Mouse (Mus musculus) liver, postnatal 0 days (tissue): ENCODE measurements around the gene Dhrs3. TPM values are rescaled to one million over a fixed set of nuclear protein-coding genes. Genes with fewer than 3 reads are reported as not detected.

Source experiments
- ATAC-seq: fragments of 200-750 bp; cut with Nextera tagmentation; 2 replicates; pipeline ENCODE4 v1.8.0; 2017; ENCODE audit warnings: mild to moderate bottlenecking, moderate library complexity
- DNase-seq: peaks from one replicate; pipeline ENCODE4 v3.0.0-alpha.2; 2016
- H3K27ac ChIP-seq: fragments of 300-500 bp; sonication (generic); 2 replicates; pipeline ENCODE4 v1.5.1; 2014; ENCODE audit warnings: antibody characterized with exemption, moderate library complexity, mild to moderate bottlenecking, low read depth
- H3K27me3 ChIP-seq: fragments of 300-500 bp; sonication (generic); 2 replicates; pipeline ENCODE4 v1.6.1; 2014; ENCODE audit warnings: low read length, control low read depth, mixed read lengths; ENCODE audit not compliant: insufficient read depth
- H3K36me3 ChIP-seq: fragments of 300-500 bp; sonication (generic); replicated peaks from 2 replicates; pipeline ENCODE4 v1.6.1; 2014; ENCODE audit warnings: mild to moderate bottlenecking, control low read depth, low read length, moderate library complexity, mixed read lengths; ENCODE audit not compliant: insufficient read depth
- H3K4me1 ChIP-seq: fragments of 300-500 bp; sonication (generic); 2 replicates; pipeline ENCODE4 v1.6.1; 2014; ENCODE audit warnings: antibody characterized with exemption, mild to moderate bottlenecking, control low read depth; ENCODE audit not compliant: insufficient read depth
- H3K4me2 ChIP-seq: fragments of 300-500 bp; sonication (generic); 2 replicates; pipeline ENCODE4 v1.6.1; 2014; ENCODE audit warnings: low read depth, mild to moderate bottlenecking, low read length, moderate library complexity, mixed read lengths
- H3K4me3 ChIP-seq: fragments of 300-500 bp; sonication (generic); 2 replicates; pipeline ENCODE4 v1.5.1; 2014; ENCODE audit warnings: low read depth, low read length
- H3K9ac ChIP-seq: fragments of 300-500 bp; sonication (generic); replicated peaks from 2 replicates; pipeline ENCODE4 v1.6.1; 2014; ENCODE audit warnings: mild to moderate bottlenecking, moderate library complexity
- H3K9me3 ChIP-seq: fragments of 300-500 bp; sonication (generic); 2 replicates; pipeline ENCODE4 v1.6.1; 2016; ENCODE audit warnings: mild to moderate bottlenecking, control low read depth, low read length, mixed read lengths
- CTCF ChIP-seq: sonication (generic); IDR thresholded peaks from 2 replicates; pipeline ENCODE4 v1.5.1; 2016; ENCODE audit warnings: antibody characterized with exemption, low read depth
- EP300 ChIP-seq: IDR thresholded peaks from 2 replicates; pipeline ENCODE4 v1.6.1; 2016; ENCODE audit warnings: antibody characterized with exemption, low read depth, mild to moderate bottlenecking
- WGBS: fragments of 180-500 bp; shearing (Covaris S2); extraction: QIAGEN DNeasy Blood & Tissue Kit; methylation state at CpG from one replicate; pipeline ENCODE4 v1.1.7; 2014; ENCODE audit not compliant: insufficient replicate concordance; 5-methylcytosine and 5-hydroxymethylcytosine counted together
- polyA plus RNA-seq: library from polyadenylated mRNA; unstranded; fragments of >200 nt; fragmentation: Nextera tagmentation; extraction: Ambion mirVana; gene quantifications from 2 replicates; pipeline ENCODE4 v1.2.1, GENCODE M21; 2015

Gene Dhrs3
- polyA plus RNA-seq, 1 experiment from 2014 or later: 49.8 TPM

DNA sequence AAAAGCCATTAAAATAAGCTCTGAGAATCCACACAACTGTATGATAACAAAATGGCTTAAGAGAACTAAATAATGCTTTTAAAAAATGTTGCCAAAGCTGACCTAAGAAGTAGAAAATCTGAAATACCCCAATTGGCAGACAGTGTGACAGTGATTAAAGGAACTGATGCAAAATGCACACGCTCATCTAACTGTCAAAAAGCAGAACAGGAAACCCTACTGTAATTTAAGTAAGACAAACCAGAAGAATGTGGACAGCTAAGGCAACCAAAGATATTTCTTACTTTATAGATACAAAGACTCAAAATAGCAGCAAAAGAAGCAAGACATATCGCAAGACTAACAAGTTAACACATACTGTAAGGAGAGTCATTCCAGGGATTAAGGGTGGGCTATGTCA, 78.4 kb downstream of the Dhrs3 start:
- ATAC-seq: no peak
- 57% methylated on average over 2 of the region's 2 CpGs for WGBS
- TF ChIP-seq EP300: no peak
- TF ChIP-seq CTCF: no peak

DNA sequence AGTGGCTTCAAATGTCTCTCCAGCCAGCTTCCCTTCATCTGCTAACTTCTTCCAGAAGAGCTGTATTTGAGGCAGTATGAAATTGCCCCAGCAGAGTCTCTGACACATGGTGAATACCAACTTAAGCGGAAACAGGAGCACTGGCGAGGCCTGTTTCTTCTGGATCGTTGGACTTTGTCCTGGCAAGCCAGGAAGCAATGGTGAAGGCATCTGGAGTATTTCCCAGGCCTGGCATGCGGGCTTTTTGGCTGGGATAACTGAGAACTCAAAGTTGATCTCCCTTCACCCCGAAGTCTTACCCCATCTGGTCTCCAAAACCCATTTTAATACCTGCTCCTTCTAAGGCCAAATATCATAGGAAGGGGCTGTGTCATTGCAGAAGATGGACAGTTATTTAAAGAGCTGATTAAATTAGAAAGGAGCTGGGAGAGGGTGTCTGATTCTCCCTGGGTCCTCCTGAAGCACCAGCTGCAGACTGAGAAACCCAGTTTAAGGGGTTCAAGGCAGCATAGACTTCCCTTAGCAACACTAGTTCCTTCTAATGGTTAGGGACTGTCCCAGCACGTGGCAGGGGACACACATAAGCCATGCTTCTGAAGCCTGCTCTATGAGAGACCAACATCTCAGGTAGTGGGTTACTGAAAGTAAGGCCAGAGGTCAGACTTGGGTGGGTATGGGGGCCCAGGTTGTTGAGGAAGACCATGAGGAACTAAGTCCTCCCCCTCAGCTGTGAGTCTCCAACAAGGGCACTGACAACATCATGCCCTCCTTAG, 80.5 kb downstream of the Dhrs3 start:
- no peak for DNase-seq
- Histone ChIP-seq H3K36me3 (peaks cover 19% of the 10 kb centered on the region), H3K4me1 (peaks cover 5% of the 10 kb centered on the region; the same call in 1 of the 2 replicates), H3K9me3 (no peaks in the 10 kb centered on the region), H3K4me2 (no peak overlapping the region), H3K9ac (no peak overlapping the region), H3K4me3 (no peak overlapping the region), H3K27me3 (no peaks in the 10 kb centered on the region), H3K27ac (no peak overlapping the region)
- no peak for TF ChIP-seq CTCF
- TF ChIP-seq EP300: no peak
- 80% methylated on average over 6 of the region's 6 CpGs for WGBS
- ATAC-seq: no peak

More for the DNA sequence above, 78.4 kb downstream of the Dhrs3 start:
- no peak overlapping the region for H3K27ac ChIP-seq
- peaks cover 5% of the 10 kb centered on the region; the same call in 1 of the 2 replicates for H3K4me1 ChIP-seq
- no peak overlapping the region for H3K4me3 ChIP-seq
- no peak overlapping the region for H3K9ac ChIP-seq
- peaks cover 12% of the 10 kb centered on the region; the same call in 1 of the 2 replicates for H3K36me3 ChIP-seq
- DNase-seq: no peak
- H3K27me3 ChIP-seq: no peaks in the 10 kb centered on the region
- H3K9me3 ChIP-seq: no peaks in the 10 kb centered on the region
- no peak overlapping the region for H3K4me2 ChIP-seq

DNA sequence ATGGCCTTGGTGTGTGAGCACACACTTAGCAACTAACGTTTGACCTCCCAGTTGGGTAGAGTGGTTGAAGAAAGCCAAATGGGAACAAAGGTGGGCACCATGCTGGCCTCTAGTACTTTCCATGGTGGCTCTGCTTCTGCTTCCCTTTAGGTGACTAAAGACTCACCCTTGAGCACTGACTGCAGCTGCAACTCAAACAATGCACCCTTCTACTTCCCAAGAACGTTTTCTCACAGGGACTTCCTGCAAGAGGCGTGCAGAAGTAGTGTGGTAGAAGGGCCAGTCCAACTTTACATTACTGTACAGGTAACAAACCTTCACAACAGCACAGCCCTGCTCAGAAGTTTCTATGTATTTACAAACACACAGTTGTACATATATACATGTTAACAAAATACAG, 81.8 kb downstream of the Dhrs3 start:
- DNase-seq (no peak), ATAC-seq (no peak)
- Histone ChIP-seq H3K36me3 (peaks cover 19% of the 10 kb centered on the region), H3K9ac (no peak overlapping the region), H3K4me1 (peaks cover 8% of the 10 kb centered on the region), H3K4me2 (no peak overlapping the region), H3K9me3 (no peaks in the 10 kb centered on the region), H3K4me3 (no peak overlapping the region), H3K27ac (no peak overlapping the region), H3K27me3 (no peaks in the 10 kb centered on the region)
- 61% methylated on average over 3 of the region's 3 CpGs for WGBS
- TF ChIP-seq CTCF: no peak
- TF ChIP-seq EP300: no peak

DNA sequence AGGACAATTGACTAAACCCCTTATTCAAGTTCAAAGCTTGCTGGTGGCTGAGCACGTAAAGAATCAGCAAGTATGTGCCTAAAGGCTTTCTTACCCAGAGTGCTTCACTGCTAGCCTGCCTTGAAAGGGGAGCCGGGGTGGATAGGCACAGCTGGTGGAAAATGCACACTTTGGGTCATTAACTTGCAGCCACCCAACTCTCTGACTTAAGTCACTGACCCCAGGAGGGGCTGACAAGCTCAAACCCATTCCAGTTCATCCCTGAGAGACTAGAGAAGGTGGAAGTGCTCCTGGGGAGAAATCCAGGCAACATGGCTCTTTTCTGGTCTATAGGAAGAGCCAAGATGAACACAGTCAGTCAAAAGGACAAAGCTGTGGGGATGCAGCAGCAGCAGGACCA, 82.9 kb downstream of the Dhrs3 start:
- H3K4me1 ChIP-seq: peaks cover 16% of the 10 kb centered on the region
- H3K36me3 ChIP-seq: peaks cover 19% of the 10 kb centered on the region
- H3K9me3 ChIP-seq: no peaks in the 10 kb centered on the region
- TF ChIP-seq EP300: no peak
- no peak for TF ChIP-seq CTCF
- no peak overlapping the region for H3K27ac ChIP-seq
- H3K9ac ChIP-seq: no peak overlapping the region
- no peak overlapping the region for H3K4me2 ChIP-seq
- no peak for DNase-seq
- no peaks in the 10 kb centered on the region for H3K27me3 ChIP-seq
- 95% methylated on average over 2 of the region's 2 CpGs for WGBS
- no peak for ATAC-seq
- H3K4me3 ChIP-seq: no peak overlapping the region

DNA sequence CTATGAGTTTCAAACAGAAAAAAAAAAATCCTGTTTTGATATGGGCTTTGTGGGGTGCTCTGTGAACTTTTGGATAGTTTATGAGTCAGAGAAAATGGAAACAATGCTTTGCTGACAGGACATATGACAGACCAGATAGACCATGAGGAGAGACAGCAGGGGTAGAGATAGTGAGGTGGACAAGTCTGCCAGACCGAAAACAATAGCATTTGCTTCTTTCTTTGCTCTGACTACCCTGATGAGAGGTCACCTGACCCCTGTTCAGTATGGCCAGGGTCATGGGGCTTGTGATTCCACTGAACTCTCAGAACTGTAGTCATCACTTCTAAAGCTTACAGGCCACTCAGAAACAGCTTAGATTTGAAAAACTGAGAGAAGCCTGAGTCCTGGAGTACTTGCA, 84.4 kb downstream of the Dhrs3 start:
- TF ChIP-seq CTCF: no peak
- no peak for TF ChIP-seq EP300
- ATAC-seq: peak; percentile 39; the same call in 1 of the 2 replicates
- H3K4me2 ChIP-seq: no peak overlapping the region
- H3K9me3 ChIP-seq: no peaks in the 10 kb centered on the region
- H3K27ac ChIP-seq: peak overlapping the region; percentile 22; the same call in 1 of the 2 replicates
- H3K36me3 ChIP-seq: peaks cover 19% of the 10 kb centered on the region
- DNase-seq: no peak
- no peaks in the 10 kb centered on the region for H3K27me3 ChIP-seq
- H3K9ac ChIP-seq: no peak overlapping the region
- peaks cover 27% of the 10 kb centered on the region for H3K4me1 ChIP-seq
- WGBS: 46% methylated on average over 1 of the region's 1 CpGs
- no peak overlapping the region for H3K4me3 ChIP-seq

Other genes starting within 250 kb of the Dhrs3 start
- not detected in 2 replicates for gene Gm436, start 206.5 kb upstream of the Dhrs3 start, polyA plus RNA-seq
- gene Gm13178, start 171.4 kb upstream of the Dhrs3 start, polyA plus RNA-seq: not detected in 2 replicates
- gene Gm438, start 106.2 kb upstream of the Dhrs3 start, polyA plus RNA-seq: not detected in 2 replicates